Mouse (Mus musculus) spleen, adult 18-20 months (tissue): ENCODE results near the gene Krt10.

Experiments
- DNase-seq, 2 experiments: peaks; one replicate each; pipeline ENCODE4 v3.0.0; 2022; ENCODE audit warnings: mixed read lengths in 2 of 2

Krt10 gene

GRCm38 (mm10) chr11:99389264-99389663, at the start of gene Krt10:
Gene Krt10, minus strand, starts transcription at chr11:99389364.
- no peak for DNase-seq

GRCm38 (mm10) chr11:99437972-99438371, 48.8 kb upstream of the Krt10 start, which contains the start of gene Krt20:
Gene Krt20, minus strand, starts transcription at chr11:99438150.
- no peak for DNase-seq

DNA sequence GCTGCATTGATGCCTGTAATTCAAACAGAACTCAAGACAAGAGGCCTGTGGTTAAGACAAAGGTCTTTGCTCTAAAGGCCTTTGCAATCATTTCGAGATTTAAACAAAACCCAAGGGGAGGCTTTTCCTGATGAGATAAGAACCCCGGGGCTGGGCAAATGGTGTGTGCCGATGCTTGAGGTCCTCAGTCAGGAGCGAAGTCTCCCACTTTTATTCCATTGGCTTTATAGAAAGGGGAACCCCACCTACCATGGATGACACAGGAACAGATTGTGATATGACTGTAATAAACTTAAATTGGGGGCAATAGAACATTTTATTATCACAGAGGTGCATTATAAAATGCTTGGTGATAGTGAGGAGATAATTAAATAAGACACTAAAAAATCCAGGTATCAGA, 47.5 kb upstream of the Krt10 start:
- no peak for DNase-seq

DNA sequence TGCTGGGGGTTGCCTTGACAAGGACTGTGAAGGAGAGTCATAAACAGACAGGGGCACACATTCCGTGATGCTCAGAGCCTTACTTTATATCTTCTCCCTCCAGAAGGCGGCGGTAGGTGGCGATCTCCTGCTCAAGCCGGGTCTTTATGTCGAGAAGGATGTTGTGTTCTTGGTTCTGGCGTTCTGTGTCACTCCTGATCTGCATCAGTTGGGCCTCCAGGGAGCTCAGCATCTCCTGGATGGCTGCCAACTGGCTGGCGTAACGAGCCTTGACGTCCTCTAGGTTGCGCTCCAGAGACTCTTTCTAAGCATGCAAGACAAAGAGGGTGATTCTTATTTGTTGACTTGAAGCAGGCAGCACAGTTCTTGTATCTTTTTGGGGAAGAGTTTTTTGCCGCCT, 41.5 kb upstream of the Krt10 start:
- no peak for DNase-seq

- DNase-seq, result no peak
Measured at GRCm38 (mm10) chr11:99422159-99422558, 33.0 kb upstream of the Krt10 start, which contains the start of gene Krt12. Gene Krt12, minus strand, starts transcription at chr11:99422259.

GRCm38 (mm10) chr11:99420586-99420985, 31.4 kb upstream of the Krt10 start:
- DNase-seq, result no peak

- no peak for DNase-seq
Measured at GRCm38 (mm10) chr11:99417819-99418218, 28.7 kb upstream of the Krt10 start.

- DNase-seq, result no peak
Measured at GRCm38 (mm10) chr11:99416902-99417301, 27.7 kb upstream of the Krt10 start.

DNA sequence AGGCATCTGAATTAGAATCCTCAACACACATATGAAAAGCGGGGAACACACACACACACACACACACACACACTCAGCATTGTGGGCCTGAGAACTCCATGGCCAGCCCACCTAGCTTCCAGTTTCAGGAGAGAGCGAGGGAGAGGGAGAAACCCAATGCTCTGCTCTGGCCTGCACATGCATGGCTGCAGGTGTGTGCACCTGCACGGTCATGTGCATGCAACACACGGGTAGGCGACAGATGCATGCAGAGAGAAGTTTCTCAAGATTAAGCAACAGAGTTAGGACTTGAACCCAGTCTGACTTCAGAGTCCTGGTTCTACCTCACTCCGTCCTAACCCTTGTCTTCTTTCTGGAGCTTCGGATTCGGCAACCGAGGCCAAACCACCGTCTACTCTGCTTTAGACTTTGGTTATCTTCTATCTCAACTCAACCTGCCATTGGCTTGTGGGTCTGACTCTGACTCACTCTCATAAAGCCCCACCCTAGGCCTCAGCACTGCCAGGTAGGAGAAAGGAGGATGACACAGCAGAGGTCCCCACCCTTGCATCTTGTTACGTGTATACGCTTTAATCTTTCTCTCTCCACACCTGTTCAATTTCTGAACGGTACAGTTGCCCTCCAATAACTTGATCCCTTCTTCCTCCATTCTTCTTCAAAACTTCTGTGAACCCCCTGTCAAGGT, 25.4 kb upstream of the Krt10 start:
- no peak for DNase-seq

- no peak for DNase-seq
Measured at GRCm38 (mm10) chr11:99413247-99413646, 24.1 kb upstream of the Krt10 start.

- DNase-seq, result no peak
Measured at GRCm38 (mm10) chr11:99406186-99406585, 17.0 kb upstream of the Krt10 start.

DNA sequence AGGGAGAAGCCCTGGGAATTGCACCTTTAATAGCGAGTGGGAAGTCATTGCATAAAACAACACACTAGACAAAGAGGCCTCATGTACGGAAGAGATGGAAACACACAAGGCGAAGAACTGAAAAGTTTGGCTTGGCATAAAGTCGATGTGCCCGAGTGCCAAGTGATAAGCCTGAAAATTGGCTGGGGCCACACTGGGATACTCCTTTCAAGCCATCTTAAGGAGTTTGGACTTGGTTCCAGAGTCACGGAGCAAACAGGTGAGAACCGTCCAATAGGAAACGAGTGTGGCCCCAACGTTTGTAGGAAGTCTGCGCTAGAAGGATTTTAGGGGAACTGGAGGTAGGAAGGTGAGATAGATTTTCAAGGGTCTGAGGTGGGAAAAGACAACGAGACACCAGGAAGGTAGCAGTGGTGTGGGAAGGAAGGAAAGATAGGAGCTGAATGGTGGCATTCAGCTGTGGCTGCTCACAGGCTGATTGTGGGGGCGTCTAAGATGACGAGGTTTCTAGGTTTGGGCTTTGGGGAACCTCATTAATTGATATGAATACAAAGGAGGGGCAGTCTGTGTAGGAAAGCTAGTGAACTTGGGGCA, 10.9 kb upstream of the Krt10 start:
- DNase-seq, result no peak

GRCm38 (mm10) chr11:99398832-99399231, 9.7 kb upstream of the Krt10 start:
- DNase-seq, result no peak

DNA sequence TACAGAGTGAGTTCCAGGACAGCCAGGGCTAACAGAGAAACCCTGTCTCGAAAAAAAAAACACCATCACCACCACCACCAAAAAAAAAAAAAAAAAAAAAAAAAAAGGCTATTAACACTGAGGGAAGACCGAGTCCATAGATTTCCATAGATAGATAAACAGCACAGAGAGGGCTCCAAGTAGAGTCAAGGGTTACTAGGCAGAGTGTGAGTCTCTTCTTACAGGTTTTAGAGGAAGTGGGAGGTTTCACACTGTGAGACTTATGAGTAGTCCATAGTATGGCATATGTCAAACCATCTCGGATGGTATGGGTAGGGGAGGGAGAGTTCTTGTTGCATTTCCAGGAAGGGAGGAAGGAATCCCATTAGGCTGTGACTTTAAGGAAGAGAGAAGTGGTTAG, 8.9 kb upstream of the Krt10 start:
- DNase-seq, result no peak

- DNase-seq, result no peak
Measured at GRCm38 (mm10) chr11:99396661-99397060, 7.5 kb upstream of the Krt10 start.

DNA sequence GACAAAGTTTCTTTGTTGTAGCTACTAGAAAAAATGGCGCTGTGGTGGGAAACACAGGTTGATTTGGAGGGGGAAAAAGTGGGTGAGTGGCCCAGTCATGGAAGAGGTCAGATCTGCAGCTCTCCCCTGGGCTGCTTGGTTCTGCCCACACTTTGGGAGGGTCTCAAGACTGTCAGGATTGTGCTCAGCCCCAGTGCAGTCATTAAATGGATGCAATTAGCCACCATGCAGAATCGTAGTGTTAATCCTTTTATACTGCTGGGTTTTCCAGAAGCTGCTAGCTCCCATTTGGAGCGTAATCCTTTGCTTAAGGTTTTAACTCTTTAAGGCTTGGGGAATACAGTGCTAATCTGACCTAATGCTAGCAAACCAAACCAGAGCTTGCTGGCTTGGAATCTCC, 6.9 kb upstream of the Krt10 start:
- no peak for DNase-seq

DNA sequence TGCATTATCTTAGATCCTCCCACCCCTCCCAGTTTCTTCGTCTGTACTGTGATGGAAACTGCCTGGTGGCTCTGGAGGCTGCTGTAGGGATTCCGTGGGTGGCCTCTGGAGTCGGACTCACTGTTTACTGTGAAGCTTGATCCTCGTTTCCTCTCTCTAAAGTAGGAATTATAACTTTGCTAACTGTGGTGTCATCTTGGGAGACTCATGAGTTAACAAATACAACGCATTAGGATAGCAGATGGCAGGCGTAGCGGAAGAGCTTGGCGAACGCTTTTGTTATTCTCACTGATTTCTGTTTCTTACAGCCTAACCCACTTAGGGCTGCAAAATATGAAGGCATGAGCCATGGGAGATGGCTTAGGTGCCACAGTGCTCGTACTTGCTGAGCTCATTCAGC, 3.3 kb upstream of the Krt10 start:
- DNase-seq, result no peak

DNA sequence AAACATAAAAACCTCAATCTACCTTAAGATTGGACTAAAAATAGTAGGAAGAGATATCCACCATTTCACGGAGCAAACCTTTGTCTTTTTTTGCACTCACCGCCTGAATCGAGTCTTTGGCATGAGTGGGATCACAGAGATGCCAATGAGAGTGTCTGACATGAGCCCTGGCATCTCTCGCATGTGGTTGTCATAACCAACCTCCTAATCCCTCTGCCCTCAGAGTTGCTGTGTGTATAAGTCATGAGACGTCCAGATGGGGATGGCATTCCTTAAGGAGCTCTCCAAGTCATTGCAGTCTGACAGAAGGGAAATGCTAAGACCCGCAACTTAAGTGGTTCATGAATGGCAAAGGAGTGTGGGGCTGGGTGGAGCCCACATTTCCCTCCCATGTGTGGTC, 2.2 kb upstream of the Krt10 start:
- no peak for DNase-seq

GRCm38 (mm10) chr11:99390866-99391265, 1.7 kb upstream of the Krt10 start:
- DNase-seq, result no peak

DNA sequence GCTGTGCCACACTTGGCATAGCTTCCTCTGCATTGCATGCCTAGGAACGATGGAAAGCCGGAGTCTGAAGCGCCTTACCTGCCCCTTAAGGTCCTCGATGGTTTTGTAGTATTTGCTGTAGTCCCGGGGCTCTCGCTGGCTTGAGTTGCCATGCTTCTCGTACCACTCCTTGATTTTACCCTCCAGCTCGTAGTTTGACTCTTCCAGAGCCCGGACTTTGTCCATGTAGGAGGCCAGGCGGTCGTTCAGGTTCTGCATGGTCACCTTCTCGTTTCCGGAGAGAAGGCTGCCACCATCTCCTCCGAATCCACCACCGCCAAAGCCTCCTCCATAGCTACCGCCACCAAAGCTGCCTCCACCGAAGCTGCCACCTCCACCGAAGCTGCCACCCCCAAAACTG, 503 bp downstream of the Krt10 start:
- DNase-seq, result no peak

DNA sequence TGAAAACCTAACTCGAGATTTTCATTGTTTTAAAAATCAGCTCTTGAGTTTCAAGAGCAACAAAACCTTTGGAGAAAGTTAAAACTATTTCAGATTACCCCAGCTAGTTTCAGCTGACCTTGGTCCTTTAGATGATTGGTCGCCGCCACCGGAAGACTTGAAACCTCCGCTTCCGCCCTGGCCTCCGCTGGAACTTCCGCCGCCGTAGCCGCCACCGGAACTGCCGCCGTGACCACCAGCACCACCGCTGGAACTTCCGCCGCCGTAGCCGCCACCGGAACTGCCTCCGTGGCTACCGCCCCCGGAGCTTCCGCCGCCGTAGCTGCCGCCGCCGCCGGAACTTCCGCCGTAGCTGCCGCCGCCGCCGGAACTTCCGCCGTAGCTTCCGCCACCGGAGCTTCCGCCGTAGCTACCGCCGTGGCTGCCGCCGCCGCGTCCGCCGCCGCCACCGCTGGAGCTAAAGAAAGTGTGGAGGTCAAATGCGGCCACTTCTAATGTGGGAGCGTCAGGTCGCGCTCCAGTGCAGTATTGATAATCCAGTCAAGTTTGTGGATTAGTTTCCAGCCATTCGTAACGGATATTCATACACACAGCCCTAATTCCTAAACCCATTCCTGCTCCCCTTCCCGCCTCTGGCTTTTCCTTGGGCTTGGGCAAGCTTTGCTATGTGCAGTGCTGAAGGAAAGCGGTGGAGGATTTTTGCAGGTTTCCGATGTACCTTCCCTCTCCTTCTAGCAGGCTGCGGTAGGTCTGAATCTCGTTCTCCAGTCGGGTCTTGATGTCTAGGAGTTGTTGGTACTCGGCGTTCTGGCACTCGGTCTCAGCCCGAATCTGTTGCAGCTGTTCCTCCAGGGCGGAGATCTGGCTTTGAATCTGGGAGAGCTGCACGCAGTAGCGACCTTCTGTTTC, 3.1 kb downstream of the Krt10 start:
- peak; percentile 76 for DNase-seq

DNA sequence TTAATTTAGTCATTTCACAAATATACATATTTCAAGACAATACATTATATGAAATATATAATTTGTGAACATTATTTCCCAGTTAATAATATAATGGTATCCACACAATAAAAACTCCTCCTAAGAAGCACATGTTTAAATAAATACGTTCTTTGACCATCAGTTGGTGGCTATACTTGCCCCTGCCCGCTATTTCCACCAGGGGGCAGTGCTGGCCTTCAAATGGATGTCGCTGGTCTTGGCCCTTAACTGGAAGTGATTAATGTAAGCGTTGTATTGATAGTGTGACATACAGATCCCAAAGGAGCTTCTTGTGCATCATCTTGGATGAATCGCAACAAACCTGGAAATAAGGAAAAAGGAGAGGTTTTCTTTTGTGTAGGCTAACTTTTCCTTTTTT, 9.6 kb downstream of the Krt10 start:
- peak; percentile 37 to 70 for DNase-seq

DNA sequence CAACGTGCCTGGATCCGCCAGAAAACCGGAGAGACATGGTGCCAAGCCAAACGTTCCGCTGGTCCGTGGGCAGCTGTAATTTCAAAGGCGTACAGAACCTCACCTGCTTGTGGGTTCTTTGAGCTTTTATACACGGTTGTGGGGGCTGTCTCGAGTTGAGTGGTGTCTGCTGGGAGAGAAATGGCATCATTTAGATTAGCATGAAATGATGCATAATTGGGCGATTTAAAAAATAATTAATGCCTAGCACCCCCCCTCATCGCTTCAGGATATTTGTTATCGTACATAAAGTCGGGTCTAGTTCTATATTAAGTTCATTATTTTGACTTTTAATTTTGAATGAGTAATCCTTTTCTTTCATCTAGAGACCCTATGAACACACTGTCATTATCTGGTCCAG, 14.4 kb downstream of the Krt10 start, which contains the start of gene Krt28:
Gene Krt28 (minus strand): TSS at position 101 of the 400 bp plus-strand sequence.
- no peak for DNase-seq
